Mouse (Mus musculus) CH12.LX (cell line): ENCODE measurements at regions not wholly inside any gene's neighbourhood (a gene's known extent, or its start where the extent isn't known, plus 50 kb on each side); places are given as distances from the start of the nearest gene placed in this dataset.

Experiments used
- CTCF ChIP-seq, 2 experiments: IDR thresholded peaks in 1 of 2; conservative IDR thresholded peaks in 1 of 2; 2 replicates each; pipeline ENCODE4 v1.5.1; 2011 to 2012; ENCODE audit warnings: low read depth in 2 of 2, low read length in 2 of 2, improper control_type of control experiment in 1 of 2, inconsistent platforms in 1 of 2, mild to moderate bottlenecking in 1 of 2, moderate library complexity in 1 of 2
- E2F4 ChIP-seq: IDR thresholded peaks from 2 replicates; pipeline ENCODE4 v1.6.1; 2011; ENCODE audit warnings: low read depth, low read length, improper control_type of control experiment; ENCODE audit not compliant: insufficient replicate concordance
- EP300 ChIP-seq: IDR thresholded peaks from 2 replicates; pipeline ENCODE4 v1.6.1; 2011; ENCODE audit warnings: low read length, improper control_type of control experiment
- HCFC1 ChIP-seq: IDR thresholded peaks from 2 replicates; pipeline ENCODE4 v1.6.1; 2012; ENCODE audit warnings: low read depth, mild to moderate bottlenecking, inconsistent platforms, low read length, improper control_type of control experiment
- MAFK ChIP-seq: IDR thresholded peaks from 2 replicates; pipeline ENCODE4 v1.6.1; 2011; ENCODE audit warnings: low read length, improper control_type of control experiment; ENCODE audit not compliant: insufficient replicate concordance
- MAX ChIP-seq: IDR thresholded peaks from 2 replicates; pipeline ENCODE4 v1.6.1; 2011; ENCODE audit warnings: low read length, improper control_type of control experiment
- NELFE ChIP-seq: IDR thresholded peaks from 2 replicates; pipeline ENCODE4 v1.6.1; 2011; ENCODE audit warnings: low read depth, low read length, improper control_type of control experiment
- UBTF ChIP-seq: IDR thresholded peaks from 2 replicates; pipeline ENCODE4 v1.6.1; 2012; ENCODE audit warnings: low read depth, mild to moderate bottlenecking, inconsistent platforms, low read length, improper control_type of control experiment, moderate library complexity
- USF1 ChIP-seq: IDR thresholded peaks from 2 replicates; pipeline ENCODE4 v1.6.1; 2014; ENCODE audit warnings: low read depth, mild to moderate bottlenecking, inconsistent platforms, low read length, improper control_type of control experiment
- ZKSCAN1 ChIP-seq: IDR thresholded peaks from 2 replicates; pipeline ENCODE4 v1.6.1; 2012; ENCODE audit warnings: low read depth, inconsistent platforms, low read length, improper control_type of control experiment, borderline replicate concordance
- ZMIZ1 ChIP-seq: IDR thresholded peaks from 2 replicates; pipeline ENCODE4 v1.6.1; 2012; ENCODE audit warnings: low read depth, mild to moderate bottlenecking, inconsistent platforms, low read length, improper control_type of control experiment

- TF ChIP-seq UBTF = no peak
- no peak for TF ChIP-seq ZKSCAN1
- TF ChIP-seq USF1 = no peak
- no peak for TF ChIP-seq CTCF (conservative IDR thresholded peaks at IDR 0.05 in 1 of 2, IDR thresholded peaks at IDR 0.05 in 1 of 2; ENCODE audit: low read depth in 2 of 2, low read length in 2 of 2)
- no peak for TF ChIP-seq E2F4
- no peak for TF ChIP-seq MAFK
- no peak for TF ChIP-seq HCFC1
- no peak for TF ChIP-seq MAX
- no peak for TF ChIP-seq NELFE
- TF ChIP-seq ZMIZ1 = no peak
- no peak for TF ChIP-seq EP300
Measured at GRCm38 (mm10) chr1:193543284-193543683, 173.2 kb upstream of the Camk1g start.
